Mouse (Mus musculus): ENCODE data around the gene Ihh. TPM values are rescaled to one million over a fixed set of nuclear protein-coding genes. Genes with fewer than 3 reads are reported as not detected.

Gene Ihh
- total RNA-seq, 2 experiments from 2014 or later, result 0.30 to 0.33 TPM

Small RNAs within 50 kb of the gene (microRNA-seq; reads per million reads assigned to microRNA genes)
- gene Mir375, result 46.7 to 131 reads per million in 2 experiments

Other genes with a start within 250 kb of the Ihh start
- 1 to 10 TPM; 1.5 to 2.8 TPM for gene Cyp27a1, start 238.1 kb downstream of the Ihh start, total RNA-seq (2021)
- gene Prkag3, start 202.5 kb downstream of the Ihh start, total RNA-seq (2021), result not detected
- 1 to 10 TPM; 2.0 to 2.8 TPM for gene Wnt6, start 179.8 kb downstream of the Ihh start, total RNA-seq (2021)
- gene Wnt10a, start 160.2 kb downstream of the Ihh start, total RNA-seq (2021), result 1 to 10 TPM; 2.7 to 3.4 TPM
- gene Cdk5r2, start 96.7 kb downstream of the Ihh start, total RNA-seq (2021), result 100 to 1,000 TPM; 566 to 585 TPM
- gene Fev, start 66.3 kb downstream of the Ihh start, total RNA-seq (2021), result not detected
- gene Cryba2, start 58.5 kb downstream of the Ihh start, total RNA-seq (2021), result under 1 TPM in 1 of 2 experiments, not detected in 1; 0.51 TPM
- 1 to 10 TPM; 1.9 TPM for gene Cfap65, start 16.1 kb downstream of the Ihh start, total RNA-seq (2021)
- 1 to 10 TPM; 1.6 to 2.6 TPM for gene Nhej1, start 173.5 kb upstream of the Ihh start, total RNA-seq (2021)
- under 1 TPM; 0.22 to 0.25 TPM for gene Slc23a3, start 182.2 kb upstream of the Ihh start, total RNA-seq (2021)
- gene Cnppd1, start 191.0 kb upstream of the Ihh start, total RNA-seq (2021), result 10 to 100 TPM; 31.4 to 32.2 TPM
- gene Retreg2, start 191.1 kb upstream of the Ihh start, total RNA-seq (2021), result 100 to 1,000 TPM; 159 to 162 TPM
- 10 to 100 TPM; 21.4 to 22.8 TPM for gene Zfand2b, start 217.0 kb upstream of the Ihh start, total RNA-seq (2021)
- gene Abcb6, start 228.7 kb upstream of the Ihh start, total RNA-seq (2021), result 10 to 100 TPM; 38.1 to 39.3 TPM
- 10 to 100 TPM; 19.7 TPM for gene Ankzf1, start 240.5 kb upstream of the Ihh start, total RNA-seq (2021)
- gene Atg9a, start 240.5 kb upstream of the Ihh start, total RNA-seq (2021), result 100 to 1,000 TPM; 130 to 133 TPM